Mouse (Mus musculus): ENCODE measurements at regions not wholly inside any gene's neighbourhood (a gene's known extent, or its start where the extent isn't known, plus 50 kb on each side); places are given as distances from the start of the nearest gene placed in this dataset.

DNA sequence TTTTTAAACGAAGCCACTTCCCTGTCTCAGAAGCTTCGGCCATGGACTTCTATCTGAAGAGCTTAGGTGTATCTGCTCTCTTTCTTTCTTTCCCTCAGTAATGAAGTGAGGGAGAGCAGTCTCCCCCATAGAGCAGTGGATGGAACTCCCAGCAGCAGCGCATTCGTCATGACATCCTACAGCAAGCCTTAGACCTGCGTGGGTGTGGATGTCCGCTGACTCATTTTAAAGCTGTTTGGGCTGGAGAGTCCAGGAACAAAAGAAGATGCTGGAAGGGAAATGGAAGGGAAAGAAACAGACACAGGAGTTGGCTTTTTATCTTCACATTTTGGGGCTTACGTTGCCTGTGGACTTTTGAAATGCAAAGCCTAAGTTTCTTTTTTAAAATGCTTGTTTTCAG, 190.3 kb upstream of the Arhgap24 start:
- no peak for DNase-seq (ENCODE audit: low read depth)

GRCm38 (mm10) chr5:102295564-102295963, 185.6 kb upstream of the Arhgap24 start:
- DNase-seq (ENCODE audit: low read depth) = no peak

- DNase-seq (ENCODE audit: low read depth) = no peak
These were observed 174.9 kb upstream of the Arhgap24 start for GRCm38 (mm10) chr5:102306309-102306708.

- DNase-seq (ENCODE audit: low read depth) = no peak
These were observed 174.5 kb upstream of the Arhgap24 start for GRCm38 (mm10) chr5:102306718-102307117.

DNA sequence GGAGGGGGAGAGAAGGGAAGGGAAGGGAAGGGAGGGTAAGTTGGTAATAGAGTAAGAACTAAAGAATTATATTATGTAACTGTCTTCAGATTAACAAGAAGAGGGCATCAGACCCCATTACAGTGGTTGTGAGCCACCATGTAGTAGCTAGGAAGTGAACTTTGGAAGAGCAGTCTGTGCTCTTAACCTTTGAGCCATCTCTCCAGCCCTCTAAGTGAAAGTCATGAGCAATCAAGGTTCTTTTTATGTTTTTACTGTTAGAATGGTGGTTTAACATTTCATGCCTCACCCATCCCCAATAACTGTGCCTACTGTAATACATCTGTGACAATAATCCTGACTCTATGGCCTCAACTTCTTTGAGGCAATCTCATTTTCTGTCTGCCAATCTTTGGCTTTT, 169.6 kb upstream of the Arhgap24 start:
- DNase-seq (ENCODE audit: low read depth) = no peak

- DNase-seq (ENCODE audit: low read depth) = no peak
These were observed 152.9 kb upstream of the Arhgap24 start for GRCm38 (mm10) chr5:102328197-102328784.

DNA sequence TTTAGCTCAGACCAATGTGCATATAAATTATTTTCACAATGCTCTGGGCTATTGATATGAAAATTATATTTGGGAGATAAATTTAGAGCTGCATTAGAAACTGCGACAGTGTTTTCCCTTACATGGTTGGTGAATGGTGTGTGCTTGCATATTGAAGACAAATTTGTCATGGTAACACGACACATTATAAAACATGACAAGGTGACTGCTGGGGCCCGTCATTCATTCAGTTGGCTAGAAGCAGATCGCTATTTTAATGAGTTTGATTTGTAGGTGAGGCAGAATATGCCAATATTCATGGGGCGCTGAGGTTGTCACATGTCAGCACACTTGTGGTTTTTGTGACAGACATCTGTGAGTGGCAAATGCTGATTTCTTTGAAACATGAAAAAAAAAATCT, 147.3 kb upstream of the Arhgap24 start:
- DNase-seq (ENCODE audit: low read depth) = no peak

- no peak for DNase-seq (ENCODE audit: low read depth)
These were observed 146.6 kb upstream of the Arhgap24 start for GRCm38 (mm10) chr5:102334442-102335197.

DNA sequence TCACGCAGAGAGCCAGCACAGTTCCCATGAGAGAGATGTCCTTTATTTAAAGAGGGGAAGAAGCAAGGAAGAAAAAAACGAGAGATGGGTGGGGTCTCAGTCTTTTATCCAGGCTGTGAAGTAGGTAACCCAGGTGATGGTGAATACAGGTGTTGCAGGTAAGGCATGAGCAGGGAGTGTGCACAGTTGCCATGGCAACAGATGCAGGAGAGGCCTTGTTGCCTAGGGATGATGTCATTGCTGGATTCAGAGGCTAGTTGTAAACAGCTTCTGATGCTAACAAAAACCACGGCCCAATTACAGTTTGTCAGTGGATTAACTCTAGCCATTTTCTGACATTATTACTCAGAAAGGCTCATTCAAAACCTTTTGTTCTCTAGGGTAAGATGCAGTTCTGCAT, 114.7 kb upstream of the Arhgap24 start:
- no peak for DNase-seq (ENCODE audit: low read depth)

DNA sequence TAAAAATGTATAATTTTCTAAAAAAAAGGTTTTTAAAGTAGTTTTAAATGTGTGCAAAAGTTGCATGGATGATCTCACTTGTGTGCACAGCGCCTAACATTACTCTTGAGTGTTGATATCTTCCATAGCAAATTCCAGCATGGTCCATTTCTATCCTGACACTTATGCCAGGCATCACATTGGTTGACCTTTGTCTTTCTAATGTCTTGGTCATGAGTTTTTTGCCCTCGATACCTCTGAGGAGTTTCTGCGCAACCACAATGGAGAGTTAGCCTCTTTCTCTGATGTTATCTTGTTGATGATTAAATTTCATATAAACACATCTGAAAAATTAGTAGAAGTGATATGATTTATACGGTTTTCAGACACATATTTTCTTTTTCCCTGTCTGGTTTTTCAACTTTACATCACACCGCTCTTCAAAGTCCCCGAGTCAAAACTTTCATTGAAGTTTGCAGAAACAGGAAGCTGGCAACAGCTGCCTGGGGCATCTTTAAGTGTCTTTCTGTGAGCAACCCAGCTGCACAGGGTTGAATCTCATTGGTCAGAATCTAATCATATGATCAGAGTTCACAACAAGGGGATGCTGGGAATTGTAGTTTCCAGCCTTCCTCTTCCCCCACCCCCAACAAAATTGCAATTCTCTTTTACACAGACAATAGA, 107.8 kb upstream of the Arhgap24 start:
- no peak for DNase-seq (ENCODE audit: low read depth)

- no peak for DNase-seq (ENCODE audit: low read depth)
These were observed 107.0 kb upstream of the Arhgap24 start for GRCm38 (mm10) chr5:102373972-102374755.

DNA sequence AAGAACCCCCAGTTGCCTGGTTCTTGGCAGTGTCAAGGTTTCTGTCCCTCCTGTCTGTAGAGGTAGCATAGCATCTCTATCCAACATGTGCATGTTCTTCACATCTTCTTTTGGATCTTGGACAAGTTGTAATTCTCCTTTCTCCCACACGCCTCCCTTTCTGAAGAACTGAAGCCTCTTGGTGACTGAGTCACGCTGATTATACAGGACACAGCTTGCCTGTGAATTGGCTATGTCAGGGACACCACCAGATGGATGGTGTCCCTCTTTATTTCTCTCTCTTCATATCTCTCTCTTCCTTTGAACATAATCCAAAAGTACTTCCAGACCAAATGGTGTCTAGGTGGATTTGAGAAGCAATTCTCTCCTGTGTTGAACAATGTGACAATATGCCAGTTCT, 105.9 kb upstream of the Arhgap24 start:
- no peak for DNase-seq (ENCODE audit: low read depth)

- DNase-seq (ENCODE audit: low read depth) = no peak
These were observed 87.2 kb upstream of the Arhgap24 start for GRCm38 (mm10) chr5:102393941-102394340.

GRCm38 (mm10) chr5:102395608-102396146, 85.5 kb upstream of the Arhgap24 start:
- DNase-seq (ENCODE audit: low read depth) = no peak

DNA sequence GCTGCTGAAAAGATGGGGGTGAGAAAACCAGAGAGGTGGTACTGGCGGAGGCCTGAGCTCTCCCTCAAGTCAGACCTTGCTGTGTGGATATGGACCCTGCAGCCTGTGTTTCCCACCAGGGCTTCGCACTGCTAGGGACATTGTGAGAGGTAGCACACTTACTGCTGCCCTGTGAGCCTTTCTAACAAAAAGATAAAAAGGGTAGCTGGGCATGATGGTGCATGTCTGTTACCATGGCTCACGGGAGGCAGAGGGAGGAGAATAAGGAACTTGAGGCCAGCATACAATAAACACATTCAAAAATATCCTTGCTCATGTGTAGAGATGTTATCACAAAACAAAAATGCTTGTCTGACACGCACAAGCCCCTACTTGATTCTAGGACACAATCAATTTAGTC, 82.2 kb upstream of the Arhgap24 start:
- no peak for DNase-seq (ENCODE audit: low read depth)

DNA sequence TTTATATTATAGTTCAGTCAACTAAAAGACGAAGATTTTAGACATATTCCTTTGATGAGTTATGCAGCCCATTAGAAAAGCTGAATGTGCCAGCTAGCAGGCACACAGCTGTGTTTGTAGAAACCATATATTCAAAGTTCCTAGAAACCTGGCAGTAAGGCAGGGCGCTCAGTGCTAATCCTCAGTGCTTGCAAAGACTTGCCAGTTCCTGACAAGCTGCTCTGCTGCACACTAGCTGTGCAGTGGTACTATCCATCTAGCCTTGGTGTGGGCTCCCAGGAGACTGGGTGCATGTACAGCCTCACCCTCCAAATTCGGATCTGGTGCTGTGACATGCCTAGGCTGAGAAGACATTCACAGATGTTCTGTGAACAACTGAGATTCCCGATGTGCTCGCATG, 63.5 kb upstream of the Arhgap24 start:
- DNase-seq (ENCODE audit: low read depth) = no peak

GRCm38 (mm10) chr5:102419089-102419488, 62.1 kb upstream of the Arhgap24 start:
- no peak for DNase-seq (ENCODE audit: low read depth)

DNA sequence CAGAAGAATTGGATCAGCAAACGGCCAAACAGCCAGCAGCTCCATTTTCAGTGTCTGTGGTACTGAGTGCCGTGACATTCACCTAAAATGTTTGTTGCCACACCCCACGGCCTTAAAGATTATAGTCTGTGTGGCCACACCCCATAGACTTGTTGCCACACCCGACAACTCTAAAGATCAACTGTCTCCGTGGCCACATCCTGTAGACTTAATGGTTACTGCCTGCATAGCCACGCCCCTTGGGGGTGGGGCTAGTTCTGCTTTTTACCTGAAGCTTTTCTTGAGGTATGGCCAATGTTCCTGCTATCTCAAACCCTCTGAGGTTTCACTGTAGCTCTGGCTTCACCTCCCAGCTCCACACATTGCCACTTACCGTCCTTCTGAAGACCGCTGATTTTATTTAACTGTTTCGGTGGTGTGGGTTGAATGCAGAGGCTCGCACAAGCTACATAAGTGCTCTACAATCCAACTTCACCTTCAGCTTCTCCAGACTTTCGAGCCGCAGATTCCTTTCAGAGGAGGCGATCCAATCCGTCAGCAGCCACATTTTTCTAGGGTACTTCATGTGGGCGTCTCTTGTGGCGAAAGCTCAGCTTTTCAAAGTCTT, 56.5 kb upstream of the Arhgap24 start:
- no peak for DNase-seq (ENCODE audit: low read depth)

DNA sequence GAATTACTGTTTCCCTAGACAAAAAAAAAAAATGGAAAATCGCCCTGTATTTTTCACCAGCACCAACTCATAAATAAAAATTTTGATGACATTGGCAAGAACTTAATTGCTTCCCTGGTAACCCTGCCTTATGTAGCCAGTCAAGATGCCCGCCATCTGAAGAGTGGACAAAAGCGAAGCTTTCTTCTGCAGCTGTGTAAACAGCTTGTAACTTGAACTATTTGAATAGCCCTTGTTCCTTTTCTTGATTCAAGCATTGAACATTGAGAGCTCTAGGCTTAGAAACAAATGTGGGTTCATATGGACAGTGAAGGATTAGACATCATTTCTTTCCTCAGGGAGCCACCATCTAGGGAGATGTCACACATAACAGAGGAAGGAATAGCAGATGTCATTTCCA, 52.9 kb upstream of the Arhgap24 start:
- DNase-seq (ENCODE audit: low read depth) = no peak

Data from c-Kit-positive CD71-positive TER-119-negative erythroid progenitor cells, embryonic 14.5 days (primary cell).